Mouse (Mus musculus) cerebellum, adult 11-12 months (tissue): ENCODE measurements around the gene Fmo1.

Source experiments
- DNase-seq: peaks from one replicate; pipeline ENCODE4 v3.0.0; 2022

Fmo1 gene

GRCm38 (mm10) chr1:162859996-162860605, 6.3 kb downstream of the Fmo1 start:
- no peak for DNase-seq

- DNase-seq, result no peak
These were observed 6.8 kb downstream of the Fmo1 start for GRCm38 (mm10) chr1:162859545-162859976.

GRCm38 (mm10) chr1:162858748-162859130, 7.7 kb downstream of the Fmo1 start:
- DNase-seq, result no peak

GRCm38 (mm10) chr1:162857766-162858747, 8.4 kb downstream of the Fmo1 start:
- no peak for DNase-seq

GRCm38 (mm10) chr1:162853812-162854482, 12.5 kb downstream of the Fmo1 start:
- DNase-seq, result no peak

- DNase-seq, result no peak
These were observed 18.9 kb downstream of the Fmo1 start for GRCm38 (mm10) chr1:162847554-162847953.

- no peak for DNase-seq
These were observed 26.2 kb downstream of the Fmo1 start for GRCm38 (mm10) chr1:162840211-162840610.

GRCm38 (mm10) chr1:162838976-162839375, 27.4 kb downstream of the Fmo1 start:
- no peak for DNase-seq

- no peak for DNase-seq
These were observed 32.1 kb downstream of the Fmo1 start for GRCm38 (mm10) chr1:162834342-162834741.

- DNase-seq, result no peak
These were observed 33.8 kb downstream of the Fmo1 start for GRCm38 (mm10) chr1:162832574-162832953.

GRCm38 (mm10) chr1:162831838-162832573, 34.4 kb downstream of the Fmo1 start:
- DNase-seq, result no peak

GRCm38 (mm10) chr1:162819280-162819679, 47.1 kb downstream of the Fmo1 start:
- no peak for DNase-seq

- DNase-seq, result no peak
These were observed 50.9 kb downstream of the Fmo1 start for GRCm38 (mm10) chr1:162815381-162816127.

GRCm38 (mm10) chr1:162814932-162815331, 51.5 kb downstream of the Fmo1 start:
- no peak for DNase-seq

GRCm38 (mm10) chr1:162813836-162814156, 52.6 kb downstream of the Fmo1 start, which contains the start of gene Fmo4:
Fmo4 (minus strand) TSS chr1:162813972.
- no peak for DNase-seq

GRCm38 (mm10) chr1:162813143-162813835, 53.1 kb downstream of the Fmo1 start:
- no peak for DNase-seq

GRCm38 (mm10) chr1:162808541-162808940, 57.9 kb downstream of the Fmo1 start:
- DNase-seq, result no peak

- DNase-seq, result no peak
These were observed 59.0 kb downstream of the Fmo1 start for GRCm38 (mm10) chr1:162807441-162807840.

GRCm38 (mm10) chr1:162805011-162805410, 61.4 kb downstream of the Fmo1 start:
- DNase-seq, result no peak

- no peak for DNase-seq
These were observed 70.0 kb downstream of the Fmo1 start for GRCm38 (mm10) chr1:162796441-162796840.

GRCm38 (mm10) chr1:162792306-162793044, 73.9 kb downstream of the Fmo1 start:
- no peak for DNase-seq
